Mouse (Mus musculus): ENCODE data around the gene Foxn3. TPM values are rescaled to one million over a fixed set of nuclear protein-coding genes. Genes with fewer than 3 reads are reported as not detected.

The Foxn3 gene
- polyA plus RNA-seq, 1 experiment, result 61.0 TPM

- Histone ChIP-seq H3K9ac (ENCODE audit: low read depth, poor library complexity, severe bottlenecking) (no peak overlapping the region), H3K4me1 (ENCODE audit: control insufficient read depth, insufficient read depth, low read length) (no peaks in the 10 kb centered on the region), H3K27me3 (ENCODE audit: control insufficient read depth, insufficient read depth, low read length, poor library complexity, severe bottlenecking) (no peaks in the 10 kb centered on the region), H3K9me3 (replicated peaks; ENCODE audit: control insufficient read depth, insufficient read depth, low read length, poor library complexity, severe bottlenecking) (no peaks in the 10 kb centered on the region), H3K4me3 (ENCODE audit: low read depth, low read length) (no peak overlapping the region), H3K27ac (ENCODE audit: insufficient read depth, low read length) (no peak overlapping the region), H3K36me3 (ENCODE audit: control insufficient read depth, insufficient read depth, low read length, poor library complexity, severe bottlenecking) (no peaks in the 10 kb centered on the region)
- TF ChIP-seq POLR2A (IDR thresholded peaks at IDR 0.05; ENCODE audit: insufficient read depth, low read length) (no peak), EP300 (IDR thresholded peaks at IDR 0.05; ENCODE audit: insufficient read depth, low read depth, low read length) (no peak), CTCF (IDR thresholded peaks at IDR 0.05; ENCODE audit: low read depth, low read length) (no peak)
These were observed 107.8 kb downstream of the Foxn3 start for GRCm38 (mm10) chr12:99455580-99455979.

DNA sequence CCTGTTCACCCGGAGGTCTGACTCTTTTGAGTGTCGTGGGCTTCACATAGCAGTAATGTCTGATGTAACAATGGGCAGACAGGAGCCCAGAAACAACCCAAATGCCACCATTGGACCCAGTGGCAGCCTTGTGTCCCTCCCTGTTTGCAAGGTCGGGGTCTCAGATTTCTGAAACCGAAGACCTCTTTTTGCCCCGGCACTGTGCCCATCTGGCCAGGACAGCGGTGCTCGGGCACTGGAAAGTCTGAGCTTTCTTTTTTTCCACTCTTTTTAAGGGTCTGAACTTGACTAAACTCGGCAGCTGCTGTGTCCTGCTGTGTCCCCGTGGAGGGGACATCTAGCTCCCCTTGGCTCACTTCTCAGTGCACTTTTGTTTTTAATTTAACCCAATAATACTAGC is 109.0 kb downstream of the Foxn3 start:
- no peaks in the 10 kb centered on the region for H3K9me3 ChIP-seq (replicated peaks; ENCODE audit: control insufficient read depth, insufficient read depth, low read length, poor library complexity, severe bottlenecking)
- H3K27me3 ChIP-seq (ENCODE audit: control insufficient read depth, insufficient read depth, low read length, poor library complexity, severe bottlenecking), result no peaks in the 10 kb centered on the region
- no peaks in the 10 kb centered on the region for H3K36me3 ChIP-seq (ENCODE audit: control insufficient read depth, insufficient read depth, low read length, poor library complexity, severe bottlenecking)
- H3K4me3 ChIP-seq (ENCODE audit: low read depth, low read length), result no peak overlapping the region
- TF ChIP-seq EP300 (IDR thresholded peaks at IDR 0.05; ENCODE audit: insufficient read depth, low read depth, low read length), result no peak
- TF ChIP-seq CTCF (IDR thresholded peaks at IDR 0.05; ENCODE audit: low read depth, low read length), result no peak
- TF ChIP-seq POLR2A (IDR thresholded peaks at IDR 0.05; ENCODE audit: insufficient read depth, low read length), result no peak
- H3K27ac ChIP-seq (ENCODE audit: insufficient read depth, low read length), result no peak overlapping the region
- no peak overlapping the region for H3K9ac ChIP-seq (ENCODE audit: low read depth, poor library complexity, severe bottlenecking)
- H3K4me1 ChIP-seq (ENCODE audit: control insufficient read depth, insufficient read depth, low read length), result no peaks in the 10 kb centered on the region

DNA sequence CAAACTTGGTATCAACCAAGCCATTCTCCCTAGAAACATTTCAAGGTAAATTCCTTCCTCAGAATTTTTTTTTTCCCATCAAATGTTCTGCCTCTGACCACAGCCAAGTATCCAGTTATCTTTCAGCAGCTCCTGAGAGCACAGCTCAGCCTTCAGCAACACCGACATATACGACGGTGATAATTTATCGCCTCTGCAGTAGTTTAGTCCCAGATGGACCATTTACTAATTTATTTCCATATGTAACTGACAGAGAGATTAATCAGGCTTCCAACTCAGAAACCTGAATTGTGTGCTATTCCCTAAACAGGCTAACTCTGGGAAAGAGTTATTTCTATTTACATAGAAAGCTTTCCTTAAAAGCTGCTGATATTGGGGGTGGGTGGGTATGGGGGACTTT is 109.6 kb downstream of the Foxn3 start:
- H3K9me3 ChIP-seq (replicated peaks; ENCODE audit: control insufficient read depth, insufficient read depth, low read length, poor library complexity, severe bottlenecking), result no peaks in the 10 kb centered on the region
- H3K27me3 ChIP-seq (ENCODE audit: control insufficient read depth, insufficient read depth, low read length, poor library complexity, severe bottlenecking), result no peaks in the 10 kb centered on the region
- H3K36me3 ChIP-seq (ENCODE audit: control insufficient read depth, insufficient read depth, low read length, poor library complexity, severe bottlenecking), result no peaks in the 10 kb centered on the region
- no peak overlapping the region for H3K4me3 ChIP-seq (ENCODE audit: low read depth, low read length)
- TF ChIP-seq POLR2A (IDR thresholded peaks at IDR 0.05; ENCODE audit: insufficient read depth, low read length), result no peak
- TF ChIP-seq EP300 (IDR thresholded peaks at IDR 0.05; ENCODE audit: insufficient read depth, low read depth, low read length), result no peak
- no peak for TF ChIP-seq CTCF (IDR thresholded peaks at IDR 0.05; ENCODE audit: low read depth, low read length)
- H3K4me1 ChIP-seq (ENCODE audit: control insufficient read depth, insufficient read depth, low read length), result no peaks in the 10 kb centered on the region
- H3K27ac ChIP-seq (ENCODE audit: insufficient read depth, low read length), result no peak overlapping the region
- no peak overlapping the region for H3K9ac ChIP-seq (ENCODE audit: low read depth, poor library complexity, severe bottlenecking)

DNA sequence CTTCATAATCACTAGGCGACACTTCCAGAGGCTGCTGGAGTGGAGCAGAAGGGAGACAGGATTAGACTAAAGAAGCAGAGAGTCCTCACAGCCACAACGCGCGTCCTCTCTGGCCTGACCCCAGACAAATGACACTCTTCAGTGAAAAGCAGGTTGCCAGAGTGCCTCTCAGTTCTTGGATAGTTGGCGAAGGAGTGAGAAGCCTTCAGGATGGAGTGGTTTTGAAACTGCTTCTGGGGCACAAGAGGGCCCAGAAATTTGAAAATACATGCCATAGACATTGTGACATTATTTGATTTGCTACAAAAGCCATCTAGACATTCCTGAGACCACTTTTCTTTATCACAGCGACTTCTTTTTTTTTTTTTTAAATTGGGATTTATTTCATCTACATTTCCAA is 113.3 kb downstream of the Foxn3 start:
- no peaks in the 10 kb centered on the region for H3K4me1 ChIP-seq (ENCODE audit: control insufficient read depth, insufficient read depth, low read length)

DNA sequence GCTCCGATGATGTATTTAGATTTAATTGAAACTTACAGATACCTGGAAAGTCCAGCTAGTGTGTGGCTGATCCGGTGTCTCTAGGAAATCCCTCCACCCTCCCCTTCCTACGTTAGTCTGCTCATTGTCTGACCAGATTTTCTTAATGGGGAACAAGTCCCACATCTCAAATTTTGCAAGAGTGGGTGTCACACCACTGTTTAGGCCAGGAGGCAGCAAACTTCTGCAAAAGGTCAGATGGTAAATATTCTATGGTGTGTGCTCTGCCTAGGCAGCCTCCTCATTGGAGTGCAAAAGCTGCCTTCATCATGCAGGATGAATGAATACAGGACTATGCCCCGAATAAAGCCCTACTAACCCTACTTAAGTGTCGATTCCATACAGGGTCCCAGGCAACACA is 115.6 kb downstream of the Foxn3 start:
- Histone ChIP-seq H3K27ac (ENCODE audit: insufficient read depth, low read length) (no peak overlapping the region), H3K36me3 (ENCODE audit: control insufficient read depth, insufficient read depth, low read length, poor library complexity, severe bottlenecking) (no peaks in the 10 kb centered on the region), H3K9ac (ENCODE audit: low read depth, poor library complexity, severe bottlenecking) (no peak overlapping the region), H3K4me3 (ENCODE audit: low read depth, low read length) (no peak overlapping the region), H3K4me1 (ENCODE audit: control insufficient read depth, insufficient read depth, low read length) (no peaks in the 10 kb centered on the region), H3K27me3 (ENCODE audit: control insufficient read depth, insufficient read depth, low read length, poor library complexity, severe bottlenecking) (no peaks in the 10 kb centered on the region), H3K9me3 (replicated peaks; ENCODE audit: control insufficient read depth, insufficient read depth, low read length, poor library complexity, severe bottlenecking) (no peaks in the 10 kb centered on the region)
- TF ChIP-seq POLR2A (IDR thresholded peaks at IDR 0.05; ENCODE audit: insufficient read depth, low read length) (no peak), CTCF (IDR thresholded peaks at IDR 0.05; ENCODE audit: low read depth, low read length) (no peak), EP300 (IDR thresholded peaks at IDR 0.05; ENCODE audit: insufficient read depth, low read depth, low read length) (no peak)

More for the DNA sequence above, 113.3 kb downstream of the Foxn3 start:
- TF ChIP-seq EP300 (IDR thresholded peaks at IDR 0.05; ENCODE audit: insufficient read depth, low read depth, low read length), result no peak
- no peak for TF ChIP-seq POLR2A (IDR thresholded peaks at IDR 0.05; ENCODE audit: insufficient read depth, low read length)
- no peak for TF ChIP-seq CTCF (IDR thresholded peaks at IDR 0.05; ENCODE audit: low read depth, low read length)
- Histone ChIP-seq H3K9me3 (replicated peaks; ENCODE audit: control insufficient read depth, insufficient read depth, low read length, poor library complexity, severe bottlenecking) (no peaks in the 10 kb centered on the region), H3K9ac (ENCODE audit: low read depth, poor library complexity, severe bottlenecking) (no peak overlapping the region), H3K36me3 (ENCODE audit: control insufficient read depth, insufficient read depth, low read length, poor library complexity, severe bottlenecking) (no peaks in the 10 kb centered on the region), H3K27me3 (ENCODE audit: control insufficient read depth, insufficient read depth, low read length, poor library complexity, severe bottlenecking) (no peaks in the 10 kb centered on the region), H3K4me3 (ENCODE audit: low read depth, low read length) (no peak overlapping the region), H3K27ac (ENCODE audit: insufficient read depth, low read length) (no peak overlapping the region)

GRCm38 (mm10) chr12:99445018-99445674 is 118.2 kb downstream of the Foxn3 start:
- TF ChIP-seq EP300 (IDR thresholded peaks at IDR 0.05; ENCODE audit: insufficient read depth, low read depth, low read length) (no peak), POLR2A (IDR thresholded peaks at IDR 0.05; ENCODE audit: insufficient read depth, low read length) (no peak), CTCF (IDR thresholded peaks at IDR 0.05; ENCODE audit: low read depth, low read length) (no peak)
- Histone ChIP-seq H3K9me3 (replicated peaks; ENCODE audit: control insufficient read depth, insufficient read depth, low read length, poor library complexity, severe bottlenecking) (no peaks in the 10 kb centered on the region), H3K36me3 (ENCODE audit: control insufficient read depth, insufficient read depth, low read length, poor library complexity, severe bottlenecking) (no peaks in the 10 kb centered on the region), H3K27me3 (ENCODE audit: control insufficient read depth, insufficient read depth, low read length, poor library complexity, severe bottlenecking) (no peaks in the 10 kb centered on the region), H3K9ac (ENCODE audit: low read depth, poor library complexity, severe bottlenecking) (no peak overlapping the region), H3K4me1 (ENCODE audit: control insufficient read depth, insufficient read depth, low read length) (no peaks in the 10 kb centered on the region), H3K27ac (ENCODE audit: insufficient read depth, low read length) (no peak overlapping the region), H3K4me3 (ENCODE audit: low read depth, low read length) (no peak overlapping the region)

Data from ES-Bruce4 (cell line).